Mouse (Mus musculus) embryo, embryonic 10 days (tissue): ENCODE results near the gene Cpsf6.
A peak's percentile ranks its signal among the peaks of the same experiment; 100 is the strongest.

ENCODE experiments used
- DNase-seq: peaks from one replicate; pipeline ENCODE4 v3.0.0-alpha.2; 2015; ENCODE audit warnings: low spot score

The Cpsf6 gene

GRCm38 (mm10) chr10:117413562-117414527 is 34.0 kb upstream of the Cpsf6 start:
- no peak for DNase-seq

- no peak for DNase-seq
These were observed 32.8 kb upstream of the Cpsf6 start for GRCm38 (mm10) chr10:117412474-117413057.

- peak; percentile 38 for DNase-seq
These were observed 32.1 kb upstream of the Cpsf6 start for GRCm38 (mm10) chr10:117411716-117412473.

- no peak for DNase-seq
These were observed 31.3 kb upstream of the Cpsf6 start for GRCm38 (mm10) chr10:117411131-117411530.

GRCm38 (mm10) chr10:117410481-117411048 is 30.8 kb upstream of the Cpsf6 start:
- DNase-seq: no peak

- DNase-seq: no peak
These were observed 29.8 kb upstream of the Cpsf6 start for GRCm38 (mm10) chr10:117409373-117410354.

GRCm38 (mm10) chr10:117408545-117409372 is 28.9 kb upstream of the Cpsf6 start:
- DNase-seq: no peak

GRCm38 (mm10) chr10:117407734-117408288 is 28.0 kb upstream of the Cpsf6 start:
- DNase-seq: no peak

- no peak for DNase-seq
These were observed 27.3 kb upstream of the Cpsf6 start for GRCm38 (mm10) chr10:117406843-117407733.

GRCm38 (mm10) chr10:117406283-117406588 is 26.4 kb upstream of the Cpsf6 start:
- DNase-seq: no peak

- no peak for DNase-seq
These were observed 25.9 kb upstream of the Cpsf6 start for GRCm38 (mm10) chr10:117405526-117406282.

GRCm38 (mm10) chr10:117404384-117404783 is 24.6 kb upstream of the Cpsf6 start:
- DNase-seq: no peak

GRCm38 (mm10) chr10:117403344-117403953 is 23.6 kb upstream of the Cpsf6 start:
- no peak for DNase-seq

GRCm38 (mm10) chr10:117402403-117403333 is 22.9 kb upstream of the Cpsf6 start:
- peak; percentile 74 for DNase-seq

GRCm38 (mm10) chr10:117401364-117401763 is 21.5 kb upstream of the Cpsf6 start:
- DNase-seq: no peak

- no peak for DNase-seq
These were observed 20.6 kb upstream of the Cpsf6 start for GRCm38 (mm10) chr10:117400246-117400954.
